Mouse (Mus musculus) neural tube, embryonic 12.5 days (tissue): ENCODE data around the gene Aqp5. TPM values are rescaled to one million over a fixed set of nuclear protein-coding genes. Genes with fewer than 3 reads are reported as not detected.

Experiments used
- ATAC-seq: fragments of 200-750 bp; cut with Nextera tagmentation; 2 replicates; pipeline ENCODE4 v1.8.0; 2017; ENCODE audit warnings: low read depth, mild to moderate bottlenecking, moderate TSS enrichment, moderate library complexity; ENCODE audit not compliant: low FRiP score
- H3K27ac ChIP-seq: fragments of 300-500 bp; sonication (generic); 2 replicates; pipeline ENCODE4 v1.5.1; 2016
- H3K27me3 ChIP-seq: fragments of 300-500 bp; sonication (generic); replicated peaks from 2 replicates; pipeline ENCODE4 v1.6.1; 2016; ENCODE audit warnings: mild to moderate bottlenecking
- H3K36me3 ChIP-seq: fragments of 300-500 bp; sonication (generic); 2 replicates; pipeline ENCODE4 v1.6.1; 2016; ENCODE audit warnings: mild to moderate bottlenecking
- H3K4me1 ChIP-seq: fragments of 300-500 bp; sonication (generic); 2 replicates; pipeline ENCODE4 v1.6.1; 2016
- H3K4me2 ChIP-seq: fragments of 300-500 bp; sonication (generic); replicated peaks from 2 replicates; pipeline ENCODE4 v1.6.1; 2016; ENCODE audit warnings: mild to moderate bottlenecking
- H3K4me3 ChIP-seq: fragments of 300-500 bp; sonication (generic); 2 replicates; pipeline ENCODE4 v1.5.1; 2016
- H3K9ac ChIP-seq: fragments of 300-500 bp; sonication (generic); 2 replicates; pipeline ENCODE4 v1.6.1; 2016; ENCODE audit warnings: mild to moderate bottlenecking
- H3K9me3 ChIP-seq: fragments of 300-500 bp; sonication (generic); 2 replicates; pipeline ENCODE4 v1.6.1; 2016; ENCODE audit warnings: mild to moderate bottlenecking
- WGBS: fragments of 180-500 bp; shearing (Covaris S2); methylation state at CpG from one replicate; pipeline ENCODE4 v1.1.7; 2016; 5-methylcytosine and 5-hydroxymethylcytosine counted together
- polyA plus RNA-seq: library from polyadenylated mRNA; unstranded; fragments of >200 nt; fragmentation: Nextera tagmentation; extraction: Ambion mirVana; gene quantifications from 2 replicates; pipeline ENCODE4 v1.2.1, GENCODE M21; 2016

Gene Aqp5
- polyA plus RNA-seq, 1 experiment from 2014 or later: 2.3 TPM

- H3K4me1 ChIP-seq: peaks cover 42% of the 10 kb centered on the region
- H3K27ac ChIP-seq: no peak overlapping the region
- ATAC-seq: no peak
These were observed 8.9 kb downstream of the Aqp5 start for GRCm38 (mm10) chr15:99599245-99600070.

GRCm38 (mm10) chr15:99600986-99601822 is 10.6 kb downstream of the Aqp5 start, which contains the start of gene Aqp6:
Gene Aqp6, plus strand, starts transcription at chr15:99601400.
- peak within 1 kb of the TSS; percentile 13; the same call in 1 of the 2 replicates for H3K27ac ChIP-seq
- whole genome bisulfite sequencing: 58% methylated on average over 22 of the region's 22 CpGs
- H3K36me3 ChIP-seq: no peaks in the 10 kb centered on the region
- H3K9ac ChIP-seq: peak within 1 kb of the TSS; percentile 35; the same call in 1 of the 2 replicates
- no peaks in the 10 kb centered on the region for H3K9me3 ChIP-seq
- peaks cover 47% of the 10 kb centered on the region for H3K4me1 ChIP-seq
- H3K4me2 ChIP-seq: peak within 1 kb of the TSS; percentile 18; the same call in 1 of the 2 replicates
- no peak for ATAC-seq
- no peaks in the 10 kb centered on the region for H3K27me3 ChIP-seq
- no peak within 1 kb of the TSS for H3K4me3 ChIP-seq

More at GRCm38 (mm10) chr15:99599245-99600070, 8.9 kb downstream of the Aqp5 start:
- Histone ChIP-seq H3K4me3 (no peak overlapping the region), H3K27me3 (peaks cover 8% of the 10 kb centered on the region), H3K9ac (no peak overlapping the region; the same call in 1 of the 2 replicates), H3K36me3 (no peaks in the 10 kb centered on the region), H3K4me2 (no peak overlapping the region; the same call in 1 of the 2 replicates), H3K9me3 (no peaks in the 10 kb centered on the region)
- 43% methylated on average over 17 of the region's 17 CpGs for WGBS

- Histone ChIP-seq H3K4me2 (no peak overlapping the region), H3K9me3 (no peaks in the 10 kb centered on the region), H3K4me1 (peaks cover 52% of the 10 kb centered on the region), H3K4me3 (no peak overlapping the region), H3K9ac (no peak overlapping the region), H3K27me3 (no peaks in the 10 kb centered on the region), H3K36me3 (no peaks in the 10 kb centered on the region), H3K27ac (peak overlapping the region; percentile 13; the same call in 1 of the 2 replicates)
- ATAC-seq: no peak
- 10% methylated on average over 5 of the region's 5 CpGs for WGBS
These were observed 11.2 kb downstream of the Aqp5 start for GRCm38 (mm10) chr15:99601823-99602120.

DNA sequence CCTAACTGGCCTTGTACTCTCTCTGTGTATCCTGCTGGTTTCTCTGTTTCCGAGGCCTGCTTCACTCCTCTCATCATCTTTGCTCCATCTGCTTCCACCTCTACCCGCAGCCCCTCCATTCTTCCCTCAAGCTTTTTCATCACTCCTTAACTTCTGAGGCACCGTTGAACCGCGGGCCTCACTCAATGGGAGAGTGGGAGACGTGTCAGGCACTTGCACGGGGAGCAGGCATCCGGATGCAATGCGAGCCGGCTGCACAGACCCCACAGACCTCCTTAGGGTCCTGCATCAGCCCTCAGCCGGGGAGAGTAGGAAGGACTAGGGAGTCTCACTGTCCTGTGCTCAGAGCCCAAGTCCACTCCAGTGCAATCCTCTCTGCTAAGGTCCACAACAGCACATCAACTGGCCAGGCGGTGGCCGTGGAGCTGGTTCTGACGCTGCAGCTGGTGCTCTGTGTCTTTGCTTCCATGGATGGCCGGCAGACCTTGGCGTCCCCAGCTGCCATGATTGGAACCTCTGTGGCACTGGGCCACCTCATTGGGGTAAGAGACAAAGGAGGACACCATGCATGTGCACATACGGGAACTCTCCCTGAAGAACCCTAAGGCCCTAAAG is 11.7 kb downstream of the Aqp5 start:
- H3K27me3 ChIP-seq: no peaks in the 10 kb centered on the region
- no peak overlapping the region for H3K4me3 ChIP-seq
- H3K9ac ChIP-seq: peak overlapping the region; percentile 35; the same call in 1 of the 2 replicates
- no peak overlapping the region for H3K27ac ChIP-seq
- H3K9me3 ChIP-seq: no peaks in the 10 kb centered on the region
- 0 out of 2 replicates have a peak overlapping the region, but pooled peaks have one; percentile 5 for H3K4me2 ChIP-seq
- H3K4me1 ChIP-seq: peaks cover 52% of the 10 kb centered on the region
- ATAC-seq: no peak
- WGBS: 71% methylated on average over 17 of the region's 17 CpGs
- H3K36me3 ChIP-seq: no peaks in the 10 kb centered on the region

- Histone ChIP-seq H3K4me1 (peaks cover 59% of the 10 kb centered on the region), H3K4me3 (no peak overlapping the region), H3K36me3 (no peaks in the 10 kb centered on the region), H3K4me2 (peak overlapping the region; percentile 12; the same call in 1 of the 2 replicates), H3K9me3 (no peaks in the 10 kb centered on the region), H3K9ac (no peak overlapping the region), H3K27me3 (no peaks in the 10 kb centered on the region), H3K27ac (no peak overlapping the region)
- WGBS: 87% methylated on average over 7 of the region's 7 CpGs
- ATAC-seq: no peak
These were observed 12.6 kb downstream of the Aqp5 start for GRCm38 (mm10) chr15:99603216-99603615.

DNA sequence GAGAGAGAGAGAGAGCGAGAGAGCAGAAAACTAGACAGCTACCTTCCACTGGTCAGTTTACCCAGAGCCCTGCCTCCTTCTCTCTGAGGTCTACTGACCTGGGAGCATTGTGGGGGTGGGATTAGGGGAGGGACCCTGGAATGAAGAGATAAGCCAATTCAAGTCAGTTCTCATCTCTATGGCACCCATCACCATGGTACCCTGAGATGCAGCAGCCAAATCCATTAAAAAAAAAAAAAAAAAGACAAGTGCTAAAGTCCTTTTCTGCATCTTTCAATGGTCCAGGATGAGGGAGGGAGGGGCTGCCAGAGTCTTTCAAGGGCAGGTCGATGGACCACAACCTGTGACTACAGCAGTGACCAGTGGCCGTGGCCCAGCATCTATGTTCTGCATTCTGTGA is 15.0 kb downstream of the Aqp5 start:
- Histone ChIP-seq H3K4me1 (peaks cover 41% of the 10 kb centered on the region), H3K9ac (no peak overlapping the region), H3K4me3 (no peak overlapping the region), H3K4me2 (no peak overlapping the region), H3K27ac (no peak overlapping the region), H3K36me3 (no peaks in the 10 kb centered on the region), H3K27me3 (no peaks in the 10 kb centered on the region), H3K9me3 (no peaks in the 10 kb centered on the region)
- ATAC-seq: no peak
- 81% methylated on average over 3 of the region's 3 CpGs for WGBS

DNA sequence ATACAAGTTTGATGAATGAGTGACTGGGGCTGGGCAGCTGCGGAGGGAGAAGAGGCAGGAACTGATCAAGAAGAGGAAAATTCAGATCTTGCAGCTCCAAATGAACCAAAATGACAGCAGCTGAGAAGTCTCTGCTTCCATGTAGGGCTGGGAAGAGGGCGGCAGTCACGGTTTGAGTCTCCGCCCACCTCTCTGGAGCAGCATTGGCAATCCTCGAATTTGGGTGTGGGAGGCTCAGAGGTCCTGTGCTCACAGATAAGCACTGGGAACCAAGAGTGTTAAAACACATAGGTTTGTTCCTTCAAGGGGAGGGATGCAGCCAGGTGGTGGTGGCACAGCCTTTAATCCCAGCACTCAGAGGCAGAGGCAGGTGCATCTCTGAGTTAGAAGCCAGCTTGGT is 15.9 kb downstream of the Aqp5 start:
- Histone ChIP-seq H3K4me2 (no peak overlapping the region), H3K4me3 (no peak overlapping the region), H3K27me3 (no peaks in the 10 kb centered on the region), H3K9ac (no peak overlapping the region), H3K9me3 (no peaks in the 10 kb centered on the region), H3K4me1 (peaks cover 41% of the 10 kb centered on the region), H3K27ac (no peak overlapping the region), H3K36me3 (no peaks in the 10 kb centered on the region)
- ATAC-seq: no peak
- WGBS: 37% methylated on average over 5 of the region's 5 CpGs

GRCm38 (mm10) chr15:99607388-99608113 is 17.0 kb downstream of the Aqp5 start:
- H3K4me3 ChIP-seq: no peak overlapping the region
- no peaks in the 10 kb centered on the region for H3K9me3 ChIP-seq
- H3K36me3 ChIP-seq: no peaks in the 10 kb centered on the region
- no peaks in the 10 kb centered on the region for H3K27me3 ChIP-seq
- H3K27ac ChIP-seq: peak overlapping the region; percentile 64
- 15% methylated on average over 10 of the region's 10 CpGs for WGBS
- no peak overlapping the region for H3K4me2 ChIP-seq
- peak; percentile 71 for ATAC-seq
- no peak overlapping the region for H3K9ac ChIP-seq
- peaks cover 35% of the 10 kb centered on the region for H3K4me1 ChIP-seq

- H3K4me3 ChIP-seq: no peak overlapping the region
- no peaks in the 10 kb centered on the region for H3K36me3 ChIP-seq
- no peak for ATAC-seq
- peaks cover 30% of the 10 kb centered on the region for H3K4me1 ChIP-seq
- H3K27ac ChIP-seq: no peak overlapping the region
- no peaks in the 10 kb centered on the region for H3K9me3 ChIP-seq
- H3K4me2 ChIP-seq: no peak overlapping the region
- H3K27me3 ChIP-seq: no peaks in the 10 kb centered on the region
- 82% methylated on average over 13 of the region's 13 CpGs for WGBS
- H3K9ac ChIP-seq: no peak overlapping the region
These were observed 18.0 kb downstream of the Aqp5 start for GRCm38 (mm10) chr15:99608382-99609125.

DNA sequence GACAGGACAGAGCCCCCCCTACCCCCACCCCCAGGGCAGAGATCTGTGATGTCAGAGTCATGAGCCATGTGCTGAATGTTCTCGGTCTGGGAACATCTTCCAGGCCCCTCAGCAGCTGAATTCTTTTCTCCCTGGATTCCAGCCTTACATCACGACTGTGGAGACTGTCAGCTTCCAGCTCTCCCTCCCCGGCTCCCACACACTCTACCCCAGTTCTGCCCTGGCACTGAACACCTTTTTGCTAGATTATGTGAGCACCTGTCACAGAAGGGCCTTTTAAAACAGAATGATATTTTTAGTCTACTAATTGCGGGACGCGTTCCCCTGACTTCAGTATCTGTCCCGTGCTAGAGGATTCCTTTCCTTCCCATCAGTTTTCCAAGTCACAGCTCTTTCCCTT is 21.0 kb downstream of the Aqp5 start:
- H3K4me2 ChIP-seq: no peak overlapping the region
- 69% methylated on average over 7 of the region's 7 CpGs for WGBS
- no peak for ATAC-seq
- H3K4me3 ChIP-seq: no peak overlapping the region
- no peaks in the 10 kb centered on the region for H3K36me3 ChIP-seq
- H3K9me3 ChIP-seq: no peaks in the 10 kb centered on the region
- peaks cover 32% of the 10 kb centered on the region for H3K4me1 ChIP-seq
- no peaks in the 10 kb centered on the region for H3K27me3 ChIP-seq
- H3K9ac ChIP-seq: no peak overlapping the region
- H3K27ac ChIP-seq: no peak overlapping the region

DNA sequence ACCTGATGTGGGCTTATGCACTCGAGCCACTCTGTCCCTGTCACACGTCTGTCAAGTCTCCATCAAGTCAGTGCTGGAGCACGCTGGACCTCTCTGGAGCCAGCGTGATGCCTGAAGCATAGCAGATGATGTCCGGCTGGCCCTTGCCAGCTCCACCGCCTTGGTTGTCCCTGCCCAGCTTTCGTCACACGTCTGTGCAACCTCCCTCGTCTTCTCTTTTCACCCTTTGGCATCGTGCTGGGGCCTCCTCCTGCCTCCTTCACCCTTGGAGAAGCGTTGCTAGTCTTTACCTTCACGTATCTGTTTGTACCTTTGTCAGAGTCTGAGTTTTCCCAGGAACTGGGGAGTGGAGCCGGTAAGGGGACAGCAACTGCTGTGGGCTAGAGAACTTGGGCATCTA is 23.7 kb downstream of the Aqp5 start:
- Histone ChIP-seq H3K4me2 (0 out of 2 replicates have a peak overlapping the region, but pooled peaks have one; percentile 1), H3K27me3 (no peaks in the 10 kb centered on the region), H3K4me1 (peaks cover 19% of the 10 kb centered on the region; the same call in 1 of the 2 replicates), H3K36me3 (no peaks in the 10 kb centered on the region), H3K9ac (no peak overlapping the region), H3K4me3 (no peak overlapping the region), H3K27ac (no peak overlapping the region), H3K9me3 (no peaks in the 10 kb centered on the region)
- 87% methylated on average over 13 of the region's 13 CpGs for WGBS
- ATAC-seq: no peak
